Mouse (Mus musculus) limb, embryonic 13.5 days (tissue): ENCODE results near the gene Exoc6b. TPM values are rescaled to one million over a fixed set of nuclear protein-coding genes. Genes with fewer than 3 reads are reported as not detected.

Experiments used
- ATAC-seq: fragments of 200-750 bp; cut with Nextera tagmentation; 2 replicates; pipeline ENCODE4 v1.8.0; 2017; ENCODE audit warnings: low read depth, moderate number of reproducible peaks, moderate TSS enrichment; ENCODE audit not compliant: low FRiP score
- H3K27ac ChIP-seq: fragments of 300-500 bp; sonication (generic); 2 replicates; pipeline ENCODE4 v1.5.1; 2015; ENCODE audit warnings: inconsistent platforms, mild to moderate bottlenecking, moderate library complexity
- H3K27me3 ChIP-seq: fragments of 300-500 bp; sonication (generic); 2 replicates; pipeline ENCODE4 v1.6.1; 2015; ENCODE audit warnings: mild to moderate bottlenecking, inconsistent platforms
- H3K36me3 ChIP-seq: fragments of 300-500 bp; sonication (generic); 2 replicates; pipeline ENCODE4 v1.6.1; 2015; ENCODE audit warnings: inconsistent platforms, mild to moderate bottlenecking, moderate library complexity
- H3K4me1 ChIP-seq: fragments of 300-500 bp; sonication (generic); 2 replicates; pipeline ENCODE4 v1.6.1; 2015; ENCODE audit warnings: inconsistent platforms
- H3K4me2 ChIP-seq: fragments of 300-500 bp; sonication (generic); replicated peaks from 2 replicates; pipeline ENCODE4 v1.6.1; 2015; ENCODE audit warnings: inconsistent platforms, mild to moderate bottlenecking, moderate library complexity
- H3K4me3 ChIP-seq: fragments of 300-500 bp; sonication (generic); 2 replicates; pipeline ENCODE4 v1.5.1; 2015; ENCODE audit warnings: moderate library complexity, mild to moderate bottlenecking, inconsistent platforms
- H3K9ac ChIP-seq: fragments of 300-500 bp; sonication (generic); 2 replicates; pipeline ENCODE4 v1.6.1; 2015; ENCODE audit warnings: mild to moderate bottlenecking, inconsistent platforms
- H3K9me3 ChIP-seq: fragments of 300-500 bp; sonication (generic); 2 replicates; pipeline ENCODE4 v1.6.1; 2016; ENCODE audit warnings: inconsistent platforms
- WGBS: fragments of 180-500 bp; shearing (Covaris S2); methylation state at CpG from one replicate; pipeline ENCODE4 v1.1.7; 2015; 5-methylcytosine and 5-hydroxymethylcytosine counted together
- polyA plus RNA-seq: library from polyadenylated mRNA; unstranded; fragments of >200 nt; fragmentation: Nextera tagmentation; extraction: Ambion mirVana; gene quantifications from 2 replicates; pipeline ENCODE4 v1.2.1, GENCODE M21; 2015

Exoc6b gene
- polyA plus RNA-seq, 1 experiment from 2014 or later, result 40.1 TPM

GRCm38 (mm10) chr6:84584783-84585685, 484.3 kb downstream of the Exoc6b start:
- H3K4me3 ChIP-seq, result peak overlapping the region; percentile 73
- H3K27me3 ChIP-seq, result peaks cover 28% of the 10 kb centered on the region
- H3K36me3 ChIP-seq, result peaks cover 12% of the 10 kb centered on the region; the same call in 1 of the 2 replicates
- H3K4me2 ChIP-seq, result peak overlapping the region; percentile 98
- H3K9ac ChIP-seq, result peak overlapping the region; percentile 88
- H3K27ac ChIP-seq, result peak overlapping the region; percentile 95
- no peaks in the 10 kb centered on the region for H3K9me3 ChIP-seq
- WGBS, result under 1% methylated on average over 66 of the region's 66 CpGs
- no peak; the same call in none of the 2 replicates for ATAC-seq
- peaks cover 76% of the 10 kb centered on the region for H3K4me1 ChIP-seq

- WGBS, result under 1% methylated on average over 48 of the region's 48 CpGs
- peak overlapping the region; percentile 95 for H3K27ac ChIP-seq
- peak; percentile 21; the same call in 1 of the 2 replicates for ATAC-seq
- peaks cover 76% of the 10 kb centered on the region for H3K4me1 ChIP-seq
- H3K4me2 ChIP-seq, result peak overlapping the region; percentile 98
- peak overlapping the region; percentile 73 for H3K4me3 ChIP-seq
- H3K9me3 ChIP-seq, result no peaks in the 10 kb centered on the region
- H3K9ac ChIP-seq, result peak overlapping the region; percentile 88
- H3K36me3 ChIP-seq, result peaks cover 18% of the 10 kb centered on the region; the same call in 1 of the 2 replicates
- peaks cover 23% of the 10 kb centered on the region; the same call in 1 of the 2 replicates for H3K27me3 ChIP-seq
These were observed 485.2 kb downstream of the Exoc6b start for GRCm38 (mm10) chr6:84583841-84584782.

DNA sequence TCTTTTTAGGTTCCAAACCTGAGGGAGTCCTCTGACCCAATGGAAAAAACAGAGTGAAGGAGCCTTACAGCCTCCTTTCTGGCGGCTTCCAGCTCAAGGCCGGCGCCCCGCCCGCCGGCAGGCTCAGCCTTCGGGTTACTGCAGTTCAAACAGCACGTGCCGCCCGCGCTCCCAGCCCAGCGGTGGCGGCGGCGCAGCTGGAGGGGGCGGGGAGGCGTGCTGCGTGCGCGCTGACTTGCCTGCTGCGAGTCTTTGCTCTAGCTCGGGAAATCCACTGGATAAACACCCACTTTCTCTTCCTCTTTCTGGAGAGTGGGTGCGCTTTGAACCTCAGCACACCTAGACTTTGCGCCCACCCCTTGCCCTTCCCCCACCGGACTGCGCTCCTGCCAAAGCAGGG, 485.9 kb downstream of the Exoc6b start:
- Histone ChIP-seq H3K4me3 (peak overlapping the region; percentile 73), H3K9me3 (no peaks in the 10 kb centered on the region), H3K4me2 (peak overlapping the region; percentile 98), H3K27ac (peak overlapping the region; percentile 95), H3K9ac (peak overlapping the region; percentile 88), H3K27me3 (peaks cover 23% of the 10 kb centered on the region; the same call in 1 of the 2 replicates), H3K4me1 (peaks cover 84% of the 10 kb centered on the region), H3K36me3 (peaks cover 18% of the 10 kb centered on the region; the same call in 1 of the 2 replicates)
- under 1% methylated on average over 24 of the region's 26 CpGs for WGBS
- ATAC-seq, result peak; percentile 42; the same call in 1 of the 2 replicates

DNA sequence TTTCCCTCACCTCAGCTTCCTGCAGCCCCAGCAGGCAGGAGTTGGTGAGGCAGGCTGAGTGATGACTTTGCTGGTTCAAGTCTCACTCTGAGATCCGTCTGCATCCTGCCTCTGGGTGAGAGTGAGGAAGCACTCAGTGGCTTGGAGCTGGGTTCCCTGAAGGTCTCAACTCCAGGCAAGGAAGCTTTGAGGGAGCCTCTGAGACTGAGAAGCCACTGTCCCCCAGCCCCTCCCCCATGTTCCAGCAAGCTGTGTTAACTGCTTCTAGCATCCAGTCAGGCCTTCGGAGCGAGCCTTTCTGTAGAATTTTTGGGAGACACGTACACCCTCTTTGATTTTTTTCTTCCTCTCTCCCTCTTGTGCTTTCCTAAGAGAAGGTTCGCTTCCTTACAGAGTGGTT, 486.5 kb downstream of the Exoc6b start:
- H3K27ac ChIP-seq, result peak overlapping the region; percentile 95
- H3K4me3 ChIP-seq, result peak overlapping the region; percentile 73
- H3K27me3 ChIP-seq, result peaks cover 23% of the 10 kb centered on the region; the same call in 1 of the 2 replicates
- H3K4me2 ChIP-seq, result peak overlapping the region; percentile 98
- H3K9me3 ChIP-seq, result no peaks in the 10 kb centered on the region
- peaks cover 87% of the 10 kb centered on the region for H3K4me1 ChIP-seq
- H3K9ac ChIP-seq, result peak overlapping the region; percentile 88
- 26% methylated on average over 5 of the region's 5 CpGs for WGBS
- ATAC-seq, result no peak
- peaks cover 18% of the 10 kb centered on the region; the same call in 1 of the 2 replicates for H3K36me3 ChIP-seq

DNA sequence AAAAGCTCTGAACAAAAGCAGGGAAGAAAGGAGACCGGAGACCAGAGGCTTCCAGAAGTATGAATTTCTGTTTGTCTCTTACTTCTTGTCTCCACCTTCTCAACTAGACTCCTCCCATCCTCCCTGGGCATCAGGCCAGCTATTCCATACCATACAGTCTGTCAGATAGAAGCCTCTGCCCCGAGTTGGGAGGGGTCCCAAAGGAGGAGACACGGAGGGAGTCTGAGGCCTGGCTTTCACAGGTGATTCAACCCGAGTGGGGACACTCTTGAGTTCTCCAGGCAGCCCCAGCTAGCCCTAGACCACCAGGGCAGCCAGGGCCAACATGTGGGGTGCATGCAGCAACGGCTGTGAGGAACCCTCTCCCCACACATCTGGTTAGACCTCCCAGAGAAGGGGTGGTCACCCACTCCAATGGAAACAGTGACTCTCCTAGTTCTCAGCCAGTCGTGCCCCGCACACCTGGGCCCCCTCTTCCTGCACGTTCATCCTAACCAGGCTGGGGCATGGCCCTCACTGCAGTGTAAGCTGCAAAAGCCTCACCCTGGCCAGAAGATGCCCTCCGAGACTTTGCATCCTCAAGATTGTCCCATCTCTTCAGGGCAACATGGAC, 487.4 kb downstream of the Exoc6b start:
- WGBS, result 47% methylated on average over 9 of the region's 9 CpGs
- Histone ChIP-seq H3K9me3 (no peaks in the 10 kb centered on the region), H3K36me3 (peaks cover 22% of the 10 kb centered on the region), H3K4me2 (peak overlapping the region; percentile 98), H3K27me3 (peaks cover 22% of the 10 kb centered on the region; the same call in 1 of the 2 replicates), H3K27ac (peak overlapping the region; percentile 95; the same call in 1 of the 2 replicates), H3K4me1 (peaks cover 92% of the 10 kb centered on the region), H3K4me3 (no peak overlapping the region), H3K9ac (0 out of 2 replicates have a peak overlapping the region, but pooled peaks have one; percentile 45)
- ATAC-seq, result no peak

DNA sequence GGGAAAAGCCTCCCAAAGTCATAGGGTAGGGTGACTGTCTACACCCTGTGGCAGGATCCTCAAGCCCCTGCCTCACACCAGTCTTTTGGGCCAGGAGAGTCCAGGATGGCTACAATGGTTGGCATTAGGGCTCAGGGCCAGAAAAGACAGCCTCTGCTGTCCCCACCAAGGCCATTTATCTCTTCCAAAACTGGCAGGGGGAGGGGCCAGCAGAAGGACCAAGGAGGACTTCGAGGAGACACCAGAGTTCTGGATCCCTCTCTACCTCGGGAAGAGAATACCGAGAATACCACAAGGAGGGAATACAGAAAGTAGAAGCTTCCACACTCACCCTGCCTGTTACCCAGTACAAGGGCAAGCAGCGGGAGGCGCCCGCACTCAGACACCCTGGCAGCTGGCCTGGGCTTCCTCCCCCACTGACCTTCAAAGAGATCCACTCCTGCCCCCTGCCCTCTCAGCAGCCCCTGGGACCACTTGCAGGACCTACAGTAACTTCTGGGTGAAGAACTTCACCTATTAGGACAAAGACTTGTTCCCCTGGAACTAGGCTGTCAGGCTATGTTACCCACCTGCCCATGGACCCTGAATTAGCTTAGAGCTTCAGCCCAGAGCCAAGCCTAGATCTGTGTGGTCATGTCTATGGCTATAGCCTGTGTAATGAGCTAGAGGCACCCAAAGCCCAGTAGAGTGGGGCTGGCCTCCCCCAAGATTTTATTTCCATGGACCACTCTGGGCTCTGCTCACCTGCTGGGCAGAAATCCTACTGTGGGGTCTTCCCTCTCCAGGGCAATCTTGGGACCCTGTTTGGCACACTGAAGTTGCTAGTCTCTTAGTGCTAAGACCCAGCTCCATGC, 488.1 kb downstream of the Exoc6b start:
- H3K36me3 ChIP-seq, result peaks cover 30% of the 10 kb centered on the region

DNA sequence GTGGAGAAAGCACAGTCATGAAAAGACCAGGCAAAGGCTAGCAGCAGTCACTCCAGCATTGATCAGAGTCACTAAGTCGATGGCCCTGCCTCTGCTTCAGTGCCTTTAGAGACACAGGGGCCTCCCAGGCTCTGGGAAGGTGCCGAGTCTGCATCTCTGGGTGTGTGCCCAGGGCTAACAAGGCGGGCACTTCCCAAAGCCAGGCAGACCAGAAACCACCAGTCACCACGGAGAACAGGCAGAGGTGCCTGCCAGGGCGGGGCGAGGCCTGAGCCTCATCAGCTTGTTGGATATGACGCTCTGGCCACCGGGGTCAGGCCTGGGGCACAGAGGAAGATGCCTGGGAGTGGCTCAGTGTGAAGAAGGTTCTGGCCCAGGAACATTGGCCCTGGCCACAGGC, 489.8 kb downstream of the Exoc6b start:
- Histone ChIP-seq H3K27ac (peak overlapping the region; percentile 39; the same call in 1 of the 2 replicates), H3K9ac (no peak overlapping the region), H3K36me3 (peaks cover 47% of the 10 kb centered on the region), H3K4me1 (peaks cover 95% of the 10 kb centered on the region), H3K27me3 (peaks cover 29% of the 10 kb centered on the region), H3K9me3 (no peaks in the 10 kb centered on the region), H3K4me3 (no peak overlapping the region), H3K4me2 (peak overlapping the region; percentile 3; the same call in 1 of the 2 replicates)
- ATAC-seq, result no peak
- WGBS, result 57% methylated on average over 8 of the region's 8 CpGs

More for the DNA sequence above, 488.1 kb downstream of the Exoc6b start:
- peaks cover 91% of the 10 kb centered on the region for H3K4me1 ChIP-seq
- peaks cover 22% of the 10 kb centered on the region for H3K27me3 ChIP-seq
- WGBS, result 59% methylated on average over 6 of the region's 6 CpGs
- H3K4me2 ChIP-seq, result peak overlapping the region; percentile 98
- ATAC-seq, result no peak
- H3K4me3 ChIP-seq, result no peak overlapping the region
- no peak overlapping the region for H3K9ac ChIP-seq
- no peaks in the 10 kb centered on the region for H3K9me3 ChIP-seq
- H3K27ac ChIP-seq, result peak overlapping the region; percentile 44; the same call in 1 of the 2 replicates

DNA sequence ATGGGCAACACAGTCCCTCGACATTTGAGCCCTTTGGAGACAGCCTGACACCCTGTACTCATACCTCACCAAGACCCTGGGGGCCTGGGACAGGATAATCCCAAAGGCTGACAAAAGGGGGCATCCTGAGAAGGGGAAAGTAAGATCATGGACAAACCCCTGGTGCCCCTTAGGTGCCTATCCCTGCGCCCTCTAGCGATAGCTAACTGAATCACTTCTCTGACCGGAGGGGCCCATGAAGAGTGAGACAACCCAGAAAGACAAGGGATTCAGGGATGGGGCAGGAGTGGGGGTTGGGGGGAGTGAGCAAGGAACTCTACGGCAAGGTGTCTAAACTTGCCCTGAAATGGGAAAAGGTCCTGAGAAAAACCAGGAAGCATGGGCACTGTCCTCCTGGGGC, 490.4 kb downstream of the Exoc6b start:
- 12% methylated on average over 5 of the region's 5 CpGs for WGBS
- H3K36me3 ChIP-seq, result peaks cover 52% of the 10 kb centered on the region
- peaks cover 28% of the 10 kb centered on the region for H3K27me3 ChIP-seq
- no peak overlapping the region for H3K9ac ChIP-seq
- peaks cover 95% of the 10 kb centered on the region for H3K4me1 ChIP-seq
- H3K4me3 ChIP-seq, result no peak overlapping the region
- H3K9me3 ChIP-seq, result no peaks in the 10 kb centered on the region
- H3K27ac ChIP-seq, result 0 out of 2 replicates have a peak overlapping the region, but pooled peaks have one; percentile 39
- no peak for ATAC-seq
- H3K4me2 ChIP-seq, result no peak overlapping the region

DNA sequence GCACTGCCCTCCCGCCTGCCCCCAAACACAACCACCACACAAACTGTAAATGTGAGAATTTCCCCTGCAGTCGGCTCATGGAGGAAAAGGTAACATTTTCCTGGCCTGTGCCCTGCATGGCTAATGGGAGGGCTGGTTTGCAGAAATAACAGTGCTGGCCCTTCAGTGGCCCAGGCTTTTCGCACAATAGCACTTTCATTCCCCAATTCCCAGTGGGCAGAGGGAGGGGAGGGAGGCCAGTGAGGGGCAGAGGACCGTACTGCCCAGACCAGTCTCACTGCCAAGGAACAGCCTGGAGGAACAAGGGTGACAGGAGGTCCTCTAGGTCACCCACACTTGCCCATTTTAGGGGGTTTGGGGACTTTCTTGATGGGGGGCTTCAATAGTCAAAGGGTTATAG, 491.4 kb downstream of the Exoc6b start:
- Histone ChIP-seq H3K27me3 (peaks cover 28% of the 10 kb centered on the region), H3K4me1 (peaks cover 91% of the 10 kb centered on the region), H3K4me2 (no peak overlapping the region), H3K27ac (peak overlapping the region; percentile 17; the same call in 1 of the 2 replicates), H3K36me3 (peaks cover 63% of the 10 kb centered on the region), H3K9me3 (no peaks in the 10 kb centered on the region), H3K9ac (no peak overlapping the region), H3K4me3 (no peak overlapping the region)
- no peak for ATAC-seq
- WGBS, result 51% methylated on average over 4 of the region's 4 CpGs

DNA sequence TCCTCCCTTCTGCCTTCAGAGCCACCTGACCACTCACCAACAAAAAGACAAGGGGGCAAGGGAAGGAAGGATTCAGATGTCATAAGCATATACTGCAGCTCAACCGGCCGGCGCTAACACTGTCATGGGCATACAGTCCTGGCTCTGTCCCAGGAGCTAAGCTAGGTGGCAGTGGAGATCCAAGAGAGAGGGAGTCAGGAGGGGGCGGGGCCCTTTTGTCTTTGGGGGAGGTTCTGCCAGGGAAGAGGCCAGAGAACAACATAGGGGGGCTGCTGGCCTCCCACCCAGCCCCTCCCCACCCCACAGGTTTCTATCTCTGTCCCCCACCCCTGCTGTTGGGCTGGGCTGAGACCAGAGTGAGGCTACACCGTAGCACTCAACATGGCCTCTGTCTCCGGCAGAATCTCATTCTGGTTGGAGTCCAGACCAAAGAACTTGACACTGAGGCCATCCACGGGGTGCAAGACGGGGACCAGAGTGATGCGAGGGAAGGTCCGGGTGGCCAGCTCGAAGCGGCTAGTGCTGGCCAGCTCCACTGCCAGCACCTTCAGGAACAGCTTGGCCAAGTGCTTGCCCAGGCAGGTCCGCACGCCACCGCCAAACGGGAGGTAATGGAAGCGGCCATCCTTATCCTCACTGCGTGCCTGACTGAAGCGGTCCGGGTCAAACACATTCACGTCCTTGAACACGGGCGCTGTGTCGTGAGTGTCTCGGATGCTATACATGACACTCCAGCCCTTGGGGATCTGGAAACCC, 495.2 kb downstream of the Exoc6b start:
- Histone ChIP-seq H3K4me3 (no peak overlapping the region), H3K36me3 (peaks cover 56% of the 10 kb centered on the region), H3K4me2 (no peak overlapping the region; the same call in 1 of the 2 replicates), H3K9me3 (no peaks in the 10 kb centered on the region), H3K9ac (no peak overlapping the region), H3K27me3 (peaks cover 16% of the 10 kb centered on the region), H3K4me1 (peaks cover 81% of the 10 kb centered on the region), H3K27ac (no peak overlapping the region)
- ATAC-seq, result peak; percentile 12; the same call in 1 of the 2 replicates
- 38% methylated on average over 25 of the region's 25 CpGs for WGBS
